Mouse (Mus musculus) small intestine, adult 2 months (tissue): ENCODE data around the gene Wdr18. TPM values are rescaled to one million over a fixed set of nuclear protein-coding genes. Genes with fewer than 3 reads are reported as not detected.
A peak's percentile ranks its signal among the peaks of the same experiment; 100 is the strongest.

Source experiments
- H3K27ac ChIP-seq: fragments of 200-500 bp; 2 replicates; pipeline ENCODE4 v1.5.1; 2012; ENCODE audit warnings: low read depth, low read length, control low read depth, inconsistent platforms; ENCODE audit not compliant: insufficient read depth
- H3K27me3 ChIP-seq: fragments of 200-500 bp; 2 replicates; pipeline ENCODE4 v1.6.1; 2012; ENCODE audit warnings: mild to moderate bottlenecking, moderate library complexity, low read length, inconsistent platforms; ENCODE audit not compliant: control insufficient read depth, insufficient read depth
- H3K36me3 ChIP-seq: fragments of 200-500 bp; 2 replicates; pipeline ENCODE4 v1.6.1; 2012; ENCODE audit warnings: mild to moderate bottlenecking, low read length, control low read depth, inconsistent platforms; ENCODE audit not compliant: control insufficient read depth, insufficient read depth
- H3K4me1 ChIP-seq: fragments of 200-500 bp; 2 replicates; pipeline ENCODE4 v1.6.1; 2012; ENCODE audit warnings: low read length, inconsistent platforms, mixed read lengths; ENCODE audit not compliant: control insufficient read depth, insufficient read depth, insufficient read length
- H3K4me3 ChIP-seq: fragments of 200-500 bp; 2 replicates; pipeline ENCODE4 v1.5.1; 2012; ENCODE audit warnings: low read depth, mild to moderate bottlenecking, control low read depth, inconsistent platforms, low read length, moderate library complexity
- CTCF ChIP-seq: fragments of 200-500 bp; IDR thresholded peaks from 2 replicates; pipeline ENCODE4 v1.5.1; 2012; ENCODE audit warnings: low read depth, mild to moderate bottlenecking, control low read depth, inconsistent platforms, low read length, moderate library complexity, mixed read lengths; ENCODE audit not compliant: insufficient replicate concordance, insufficient read length; ENCODE audit errors: extremely low read depth
- POLR2A ChIP-seq: fragments of 200-500 bp; IDR thresholded peaks from 2 replicates; pipeline ENCODE4 v1.6.1; 2012; ENCODE audit warnings: low read depth, mild to moderate bottlenecking, control low read depth, inconsistent platforms, low read length, moderate library complexity
- WGBS: fragments of 180-500 bp; shearing (Covaris S2); methylation state at CpG from one replicate; pipeline ENCODE4 v1.1.7; 2018; 5-methylcytosine and 5-hydroxymethylcytosine counted together
- polyA plus RNA-seq: library from polyadenylated mRNA; depleted of rRNA; stranded (reverse); fragments of >200 nt; gene quantifications from 2 replicates; pipeline ENCODE4 v1.2.3, GENCODE M21; 2012

The Wdr18 gene
- polyA plus RNA-seq, 1 experiment: 44.6 TPM

- peaks cover 13% of the 10 kb centered on the region for H3K4me1 ChIP-seq
- no peaks in the 10 kb centered on the region for H3K36me3 ChIP-seq
- peak overlapping the region; percentile 16 for H3K27ac ChIP-seq
- no peak overlapping the region for H3K4me3 ChIP-seq
- WGBS: 85% methylated on average over 1 of the region's 1 CpGs
- no peaks in the 10 kb centered on the region for H3K27me3 ChIP-seq
- TF ChIP-seq POLR2A (no peak), CTCF (no peak)
Observed at GRCm38 (mm10) chr10:79942988-79943387, 17.0 kb upstream of the Wdr18 start.

GRCm38 (mm10) chr10:79943471-79943901 lies 16.5 kb upstream of the Wdr18 start:
- Histone ChIP-seq H3K4me3 (no peak overlapping the region), H3K4me1 (peaks cover 13% of the 10 kb centered on the region), H3K36me3 (no peaks in the 10 kb centered on the region; the same call in 1 of the 2 replicates), H3K27ac (no peak overlapping the region), H3K27me3 (no peaks in the 10 kb centered on the region)
- WGBS: 32% methylated on average over 9 of the region's 9 CpGs
- TF ChIP-seq CTCF: no peak
- no peak for TF ChIP-seq POLR2A

DNA sequence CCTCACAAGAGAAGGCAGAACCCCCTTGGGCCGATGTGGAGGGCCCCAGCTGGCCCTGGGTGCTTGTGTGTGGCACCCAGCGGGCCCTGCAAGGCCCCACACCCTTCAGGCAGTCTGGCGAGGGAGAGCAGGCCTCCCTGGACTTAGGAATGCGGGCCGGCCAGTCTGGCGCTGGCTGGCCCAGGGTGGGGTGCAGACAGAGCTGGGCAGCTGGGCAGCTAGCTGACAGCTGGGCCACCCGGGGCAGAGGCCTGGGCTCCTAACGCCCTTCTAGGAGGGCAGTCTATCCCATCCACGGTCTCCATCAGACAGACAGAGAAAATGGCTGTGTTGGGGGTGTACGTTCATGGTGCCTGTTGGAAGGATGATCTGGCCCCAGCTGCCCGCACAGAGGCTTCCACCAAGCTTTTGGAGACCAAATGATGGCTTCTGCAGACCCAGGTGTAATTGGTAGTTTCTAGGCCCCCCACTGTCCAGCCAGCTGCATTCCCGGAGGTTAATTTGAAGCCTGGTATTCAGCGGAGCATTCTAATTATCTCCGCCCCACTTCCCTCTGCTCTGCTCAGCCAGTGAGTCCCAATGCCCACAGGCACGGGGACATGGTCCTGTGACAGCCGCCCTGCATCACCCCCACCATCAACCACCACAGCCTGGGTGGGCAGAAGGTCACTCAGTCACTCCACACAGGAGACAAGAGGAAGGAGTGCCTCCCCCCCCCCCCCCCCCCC lies 14.3 kb upstream of the Wdr18 start:
- peaks cover 2% of the 10 kb centered on the region; the same call in 1 of the 2 replicates for H3K36me3 ChIP-seq
- no peak overlapping the region for H3K27ac ChIP-seq
- WGBS: 56% methylated on average over 16 of the region's 16 CpGs
- no peak overlapping the region for H3K4me3 ChIP-seq
- peaks cover 13% of the 10 kb centered on the region for H3K4me1 ChIP-seq
- TF ChIP-seq POLR2A: no peak
- no peak for TF ChIP-seq CTCF
- H3K27me3 ChIP-seq: no peaks in the 10 kb centered on the region

- no peak for TF ChIP-seq POLR2A
- no peak for TF ChIP-seq CTCF
- Histone ChIP-seq H3K4me1 (peaks cover 13% of the 10 kb centered on the region), H3K4me3 (no peak overlapping the region), H3K27me3 (no peaks in the 10 kb centered on the region), H3K36me3 (peaks cover 4% of the 10 kb centered on the region; the same call in 1 of the 2 replicates), H3K27ac (no peak overlapping the region)
- WGBS: 69% methylated on average over 7 of the region's 7 CpGs
Observed at GRCm38 (mm10) chr10:79946752-79947322, 13.1 kb upstream of the Wdr18 start.

- WGBS: 90% methylated on average over 6 of the region's 6 CpGs
- H3K4me3 ChIP-seq: no peak overlapping the region
- H3K4me1 ChIP-seq: peaks cover 13% of the 10 kb centered on the region
- peaks cover 4% of the 10 kb centered on the region; the same call in 1 of the 2 replicates for H3K36me3 ChIP-seq
- H3K27ac ChIP-seq: no peak overlapping the region
- TF ChIP-seq POLR2A (no peak), CTCF (no peak)
- H3K27me3 ChIP-seq: no peaks in the 10 kb centered on the region
Observed at GRCm38 (mm10) chr10:79947502-79947901, 12.4 kb upstream of the Wdr18 start.

DNA sequence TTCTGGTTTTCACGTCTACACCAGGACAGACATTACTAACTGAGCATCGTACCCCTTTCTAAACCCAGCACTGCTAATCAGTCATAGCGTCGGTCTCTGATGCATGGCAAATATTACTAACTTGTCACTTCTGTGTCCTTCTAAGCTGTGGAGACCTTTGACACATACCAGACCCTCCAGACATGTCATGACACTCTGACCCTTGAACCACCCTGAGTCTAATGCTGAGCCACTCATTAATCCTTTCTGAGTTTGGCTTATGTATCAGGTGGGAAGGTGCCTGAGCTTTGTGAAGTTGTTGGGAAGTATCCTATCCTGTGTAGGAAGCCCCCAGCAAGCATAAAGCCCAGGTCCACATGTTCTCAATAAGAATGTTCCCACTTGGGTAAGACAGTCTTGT lies 10.1 kb upstream of the Wdr18 start:
- no peak for TF ChIP-seq POLR2A
- no peak for TF ChIP-seq CTCF
- H3K27ac ChIP-seq: no peak overlapping the region
- H3K4me3 ChIP-seq: no peak overlapping the region
- peaks cover 4% of the 10 kb centered on the region; the same call in 1 of the 2 replicates for H3K36me3 ChIP-seq
- no peaks in the 10 kb centered on the region for H3K4me1 ChIP-seq
- WGBS: 94% methylated on average over 4 of the region's 4 CpGs
- H3K27me3 ChIP-seq: no peaks in the 10 kb centered on the region

GRCm38 (mm10) chr10:79950661-79951060 lies 9.3 kb upstream of the Wdr18 start:
- H3K4me3 ChIP-seq: no peak overlapping the region
- H3K27me3 ChIP-seq: no peaks in the 10 kb centered on the region
- H3K27ac ChIP-seq: no peak overlapping the region
- peaks cover 4% of the 10 kb centered on the region; the same call in 1 of the 2 replicates for H3K36me3 ChIP-seq
- H3K4me1 ChIP-seq: no peaks in the 10 kb centered on the region
- WGBS: 90% methylated on average over 18 of the region's 18 CpGs
- TF ChIP-seq POLR2A: no peak
- no peak for TF ChIP-seq CTCF
